7 mouse cellular contexts compared by ENCODE assay signal in genomic region chr9:79759385-79760005, GRCm38 (mm10). TPM values are rescaled to one million over a fixed set of nuclear protein-coding genes. Genes with fewer than 3 reads are reported as not detected.
DNase-seq lines count a peak whose midpoint lies in the region; ATAC-seq lines count a peak whose summit lies in the region.

Gene Cox7a2 (minus strand): TSS chr9:79759878.

- H3K27me3 ChIP-seq in embryonic facial prominence, embryonic 12.5 days = no peaks in the 10 kb centered on the region
- no peaks in the 10 kb centered on the region for H3K27me3 ChIP-seq in limb, embryonic 11.5 days (ENCODE audit: control insufficient read depth, insufficient read depth, low read length)
- no peaks in the 10 kb centered on the region for H3K27me3 ChIP-seq in midbrain, embryonic 14.5 days (ENCODE audit: control insufficient read depth, insufficient read depth, low read length)

- DNase-seq in adrenal gland, postnatal 25 days = peak; percentile 95
- peak; percentile 100 for DNase-seq in heart, adult 11 months
- peak; percentile 95 for DNase-seq in kidney, adult 18-20 months
- DNase-seq in limb, embryonic 11.5 days (ENCODE audit: low spot score) = peak; percentile 96
- DNase-seq in midbrain, embryonic 14.5 days = peak; percentile 98
- DNase-seq in spleen, adult 18-20 months = peak; percentile 86 to 89

- H3K27ac ChIP-seq in embryonic facial prominence, embryonic 12.5 days = peak within 1 kb of the TSS; percentile 88
- peak within 1 kb of the TSS; percentile 75 for H3K27ac ChIP-seq in limb, embryonic 11.5 days (replicated peaks; ENCODE audit: low read depth, low read length)
- H3K27ac ChIP-seq in midbrain, embryonic 14.5 days (replicated peaks; ENCODE audit: low read depth, low read length) = peak within 1 kb of the TSS; percentile 89

- H3K4me3 ChIP-seq in embryonic facial prominence, embryonic 12.5 days = peak within 1 kb of the TSS; percentile 92
- peak within 1 kb of the TSS; percentile 63 for H3K4me3 ChIP-seq in limb, embryonic 11.5 days (ENCODE audit: low read depth, low read length)
- peak within 1 kb of the TSS; percentile 60 for H3K4me3 ChIP-seq in midbrain, embryonic 14.5 days (replicated peaks; ENCODE audit: low read depth, low read length)

- peak within 1 kb of the TSS; percentile 85 for H3K9ac ChIP-seq in embryonic facial prominence, embryonic 12.5 days
- H3K9ac ChIP-seq in limb, embryonic 11.5 days (ENCODE audit: low read length) = peak within 1 kb of the TSS; percentile 80
- H3K9ac ChIP-seq in midbrain, embryonic 14.5 days (replicated peaks; ENCODE audit: low read length) = peak within 1 kb of the TSS; percentile 67

- peaks cover 12% of the 10 kb centered on the region; the same call in 1 of the 2 replicates for H3K4me1 ChIP-seq in embryonic facial prominence, embryonic 12.5 days
- H3K4me1 ChIP-seq in limb, embryonic 11.5 days (ENCODE audit: control insufficient read depth, insufficient read depth, low read length) = 0 out of 2 replicates have a peak, but pooled peaks cover 3% of the 10 kb centered on the region
- peaks cover 7% of the 10 kb centered on the region; the same call in 1 of the 2 replicates for H3K4me1 ChIP-seq in midbrain, embryonic 14.5 days (ENCODE audit: control insufficient read depth, insufficient read depth, low read length)

- under 1% methylated on average over 49 of the region's 49 CpGs for WGBS in embryonic facial prominence, embryonic 12.5 days
- 0% methylated on average over 49 of the region's 49 CpGs for WGBS in limb, embryonic 11.5 days
- WGBS in midbrain, embryonic 14.5 days = under 1% methylated on average over 49 of the region's 49 CpGs

- peaks cover 17% of the 10 kb centered on the region for H3K36me3 ChIP-seq in embryonic facial prominence, embryonic 12.5 days
- peaks cover 5% of the 10 kb centered on the region; the same call in 1 of the 2 replicates for H3K36me3 ChIP-seq in limb, embryonic 11.5 days (ENCODE audit: control insufficient read depth, insufficient read depth, low read length)
- peaks cover 24% of the 10 kb centered on the region for H3K36me3 ChIP-seq in midbrain, embryonic 14.5 days (ENCODE audit: control insufficient read depth, insufficient read depth, low read length)

- H3K9me3 ChIP-seq in embryonic facial prominence, embryonic 12.5 days = no peaks in the 10 kb centered on the region
- H3K9me3 ChIP-seq in limb, embryonic 11.5 days (ENCODE audit: control insufficient read depth, low read length) = no peaks in the 10 kb centered on the region
- no peaks in the 10 kb centered on the region for H3K9me3 ChIP-seq in midbrain, embryonic 14.5 days (ENCODE audit: control insufficient read depth, low read length)

- ATAC-seq in embryonic facial prominence, embryonic 12.5 days (ENCODE audit: insufficient number of reproducible peaks, insufficient read depth, low FRiP score, low TSS enrichment) = peak; percentile 99
- ATAC-seq in limb, embryonic 11.5 days (ENCODE audit: insufficient number of reproducible peaks, low FRiP score, low TSS enrichment, low read depth) = peak; percentile 98
- peak; percentile 99 for ATAC-seq in midbrain, embryonic 14.5 days (ENCODE audit: low FRiP score, low TSS enrichment)

- H3K4me2 ChIP-seq in embryonic facial prominence, embryonic 12.5 days (replicated peaks) = peak within 1 kb of the TSS; percentile 63
- H3K4me2 ChIP-seq in limb, embryonic 11.5 days (ENCODE audit: low read depth, severe bottlenecking) = peak within 1 kb of the TSS; percentile 56
- H3K4me2 ChIP-seq in midbrain, embryonic 14.5 days (ENCODE audit: low read length) = peak within 1 kb of the TSS; percentile 79

RNA-seq across cellular contexts. Expression of gene Cox7a2, which starts in this region (rescaled TPM):
- 302 and 327 TPM in 2 replicates for total RNA-seq in adrenal gland, postnatal 25 days (2021)
- polyA plus RNA-seq in embryonic facial prominence, embryonic 12.5 days (2016; fragmentation: Nextera tagmentation; extraction: Ambion mirVana) = 580 and 621 TPM in 2 replicates
- 686 and 709 TPM in 2 replicates for polyA plus RNA-seq in limb, embryonic 11.5 days (2014; fragmentation: Nextera tagmentation; extraction: Ambion mirVana)
- 778 and 998 TPM in 2 replicates for polyA plus RNA-seq in midbrain, embryonic 14.5 days (2014; fragmentation: Nextera tagmentation; extraction: Ambion mirVana)

Comparison
In these comparisons a context has a peak if more than half of its experiments do, and no peak if none do; other contexts are left out.
1. Peak in every context shown above with its lines: DNase-seq, ATAC-seq, H3K4me3 ChIP-seq and H3K27ac ChIP-seq.